Mouse (Mus musculus): ENCODE data around the gene Plxdc2.

Gene Plxdc2

DNA sequence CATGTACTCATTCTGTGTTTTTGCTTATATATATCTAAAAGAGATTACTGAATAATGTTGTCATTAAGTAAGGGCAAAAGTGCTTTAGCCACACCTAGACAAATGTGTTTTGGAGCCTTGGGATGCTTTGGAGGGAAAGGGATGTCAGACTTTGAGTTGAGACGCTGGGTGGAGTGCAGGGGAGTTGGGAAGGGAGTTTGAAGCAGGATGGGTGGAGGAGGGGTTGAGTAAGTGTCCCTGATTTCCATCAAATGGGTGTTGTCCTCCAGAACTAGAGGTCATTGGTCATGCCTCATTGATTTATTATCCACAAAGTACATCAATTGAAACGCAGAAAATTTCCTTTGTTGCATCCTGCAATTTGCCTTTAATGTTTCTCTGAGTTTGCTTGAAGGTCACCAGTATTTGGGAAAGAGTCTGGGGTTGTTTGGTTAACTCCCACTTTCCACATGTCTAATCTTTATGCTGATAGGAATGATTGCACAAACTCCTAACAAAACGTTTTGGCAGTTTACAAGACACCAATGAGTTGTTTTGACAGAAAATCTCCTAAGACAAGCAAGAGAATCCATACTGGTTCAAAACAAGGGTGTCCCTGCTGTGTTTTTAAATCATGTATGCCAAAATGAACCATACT is 58.4 kb downstream of the Plxdc2 start:
- DNase-seq, result no peak

- no peak for DNase-seq
Observed at GRCm38 (mm10) chr2:16439030-16439429, 82.9 kb downstream of the Plxdc2 start.

DNA sequence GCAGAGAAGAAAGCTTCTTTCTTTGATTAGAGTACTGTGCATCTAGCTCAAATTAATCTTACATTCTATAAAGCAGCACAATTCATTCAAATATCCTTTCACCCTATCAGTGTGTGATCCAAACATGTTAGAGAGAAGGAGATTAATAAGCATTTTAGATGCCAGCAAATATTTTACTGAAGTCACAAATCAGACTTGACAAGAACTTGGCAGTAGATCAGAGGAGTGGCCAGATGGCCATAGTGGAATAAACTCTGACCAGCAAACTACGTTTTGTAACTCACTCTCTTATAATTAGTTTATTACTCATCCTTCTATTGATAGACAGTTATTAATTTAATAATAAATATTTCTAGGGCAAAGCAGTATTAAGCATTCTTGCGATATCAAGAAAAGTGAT is 86.5 kb downstream of the Plxdc2 start:
- no peak for DNase-seq

DNA sequence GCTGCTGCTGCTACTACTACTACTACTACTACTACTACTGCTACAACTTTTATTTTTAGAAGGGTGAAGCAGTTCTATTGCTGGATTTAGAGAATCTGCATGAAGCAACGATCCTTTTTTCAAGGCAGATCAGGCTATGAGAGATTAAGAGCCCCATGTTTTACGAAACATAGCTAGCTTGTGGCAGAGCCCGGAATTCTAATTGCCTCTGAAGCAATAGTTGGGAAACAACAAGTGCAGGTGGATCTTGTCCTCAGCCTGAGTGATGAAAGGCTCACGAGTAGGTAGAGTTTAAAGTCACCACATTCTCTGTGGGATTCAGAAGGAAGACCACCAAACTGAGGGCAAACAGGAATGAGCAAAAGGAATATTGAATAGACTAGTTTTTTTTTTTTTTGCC is 91.8 kb downstream of the Plxdc2 start:
- no peak for DNase-seq

GRCm38 (mm10) chr2:16450838-16451665 is 94.9 kb downstream of the Plxdc2 start:
- no peak for DNase-seq

- DNase-seq, result no peak
Observed at GRCm38 (mm10) chr2:16451666-16452009, 95.5 kb downstream of the Plxdc2 start.

- peak; percentile 28 to 33 for DNase-seq
Observed at GRCm38 (mm10) chr2:16452080-16452479, 96.0 kb downstream of the Plxdc2 start.

- DNase-seq, result no peak
Observed at GRCm38 (mm10) chr2:16456264-16456780, 100.2 kb downstream of the Plxdc2 start.

GRCm38 (mm10) chr2:16459490-16459889 is 103.4 kb downstream of the Plxdc2 start:
- DNase-seq, result no peak

DNA sequence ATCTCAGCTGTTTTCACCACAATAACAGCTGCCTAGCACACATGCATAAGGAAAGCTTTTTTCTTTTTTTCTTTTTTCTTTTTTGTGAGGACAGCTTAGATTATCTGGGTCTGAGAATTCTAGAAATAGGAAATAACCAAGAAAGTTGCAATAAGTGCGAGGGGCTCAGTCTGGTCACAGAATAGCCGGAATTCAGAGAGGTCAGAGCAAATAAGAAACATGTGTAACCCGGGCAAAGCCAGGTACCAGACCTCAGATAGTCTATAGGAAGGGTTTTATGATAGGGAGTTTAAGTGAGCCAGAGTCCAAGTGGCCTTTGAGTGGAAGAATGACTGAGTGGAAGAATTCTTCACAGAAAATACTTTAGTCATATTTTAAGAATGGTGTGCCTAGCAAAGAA is 114.0 kb downstream of the Plxdc2 start:
- DNase-seq, result no peak

DNA sequence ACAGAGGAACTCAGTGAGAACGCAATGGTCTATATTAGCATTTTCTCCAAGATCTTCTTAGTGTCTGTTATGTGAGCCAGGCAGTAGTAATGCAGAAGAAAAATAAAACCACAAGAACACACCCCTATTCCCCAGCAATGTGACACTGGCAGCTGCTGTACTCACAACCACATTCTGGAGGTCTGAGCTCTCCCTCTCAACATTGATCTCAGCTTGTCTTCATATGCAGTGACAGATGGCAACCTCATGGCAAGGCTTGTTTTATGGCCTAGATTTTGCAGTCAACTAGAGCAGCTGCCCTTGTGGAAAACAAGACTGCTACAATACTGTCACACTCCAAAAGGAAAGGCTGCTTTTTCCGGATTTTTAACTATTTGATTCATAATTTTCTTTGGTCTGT is 127.8 kb downstream of the Plxdc2 start:
- peak; percentile 8 to 48 for DNase-seq

DNA sequence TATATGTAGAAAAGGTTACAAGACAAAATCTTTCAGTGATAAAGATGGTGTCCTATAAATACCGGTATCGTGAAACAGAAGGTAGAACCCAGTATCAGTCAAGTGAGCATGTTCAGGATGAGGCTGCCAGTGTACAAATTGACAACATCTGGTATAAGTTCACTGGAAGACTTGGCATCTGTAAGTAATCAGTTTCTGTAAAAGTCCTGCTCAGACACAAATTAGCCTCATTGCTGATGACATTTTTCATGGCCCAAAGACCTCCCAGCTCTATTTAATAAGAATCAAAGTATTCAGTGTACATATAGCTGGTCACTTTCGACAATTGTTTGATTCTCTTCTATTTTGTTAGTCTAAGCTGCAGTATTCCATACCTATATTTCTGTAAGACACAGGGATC is 129.9 kb downstream of the Plxdc2 start:
- no peak for DNase-seq

GRCm38 (mm10) chr2:16491242-16491641 is 135.1 kb downstream of the Plxdc2 start:
- DNase-seq, result no peak

- DNase-seq, result no peak
Observed at GRCm38 (mm10) chr2:16502843-16503242, 146.7 kb downstream of the Plxdc2 start.

- no peak for DNase-seq
Observed at GRCm38 (mm10) chr2:16507540-16508230, 151.6 kb downstream of the Plxdc2 start.

GRCm38 (mm10) chr2:16518148-16518547 is 162.0 kb downstream of the Plxdc2 start:
- no peak for DNase-seq

DNA sequence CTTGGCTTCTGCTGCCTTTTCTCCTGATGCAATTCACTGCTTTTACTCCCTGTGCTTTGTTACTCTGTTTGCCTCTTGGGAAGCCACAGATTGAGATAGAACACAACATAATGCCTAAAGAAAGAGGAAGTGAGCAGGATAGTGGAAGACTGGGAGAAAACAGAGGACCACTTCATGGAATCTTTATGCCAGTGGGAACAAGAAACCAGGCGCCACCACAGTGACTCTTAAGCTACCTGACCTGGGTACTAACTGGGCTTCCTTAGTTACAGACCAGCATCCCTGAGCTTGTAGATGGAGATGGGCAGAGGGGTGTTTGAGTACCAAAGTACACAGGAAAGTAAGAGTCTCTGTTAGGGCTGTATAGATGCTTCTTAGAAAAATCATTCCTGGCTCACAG is 167.3 kb downstream of the Plxdc2 start:
- no peak for DNase-seq

- no peak for DNase-seq
Observed at GRCm38 (mm10) chr2:16532244-16532643, 176.1 kb downstream of the Plxdc2 start.

- no peak for DNase-seq
Observed at GRCm38 (mm10) chr2:16534566-16534965, 178.5 kb downstream of the Plxdc2 start.

DNA sequence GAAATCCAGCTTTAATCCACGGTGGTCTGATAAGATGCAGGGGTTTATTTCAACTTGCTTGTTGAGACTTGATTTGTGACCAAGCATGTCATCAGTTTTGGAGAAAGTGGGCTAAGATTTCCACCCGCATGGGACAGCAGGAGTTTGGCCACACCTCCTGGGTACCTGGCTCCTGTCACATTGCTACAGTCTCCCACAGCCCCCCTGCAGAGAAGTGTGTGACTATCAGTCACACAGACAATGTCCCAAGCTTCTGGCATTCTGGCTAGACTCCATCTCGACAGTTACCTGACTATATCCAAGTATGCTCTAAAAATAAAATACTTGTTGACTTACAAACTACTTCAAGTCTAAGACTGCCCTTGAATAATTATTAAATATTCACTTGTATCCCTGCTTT is 185.1 kb downstream of the Plxdc2 start:
- DNase-seq, result no peak

GRCm38 (mm10) chr2:16545207-16545606 is 189.1 kb downstream of the Plxdc2 start:
- no peak for DNase-seq

GRCm38 (mm10) chr2:16559287-16559686 is 203.2 kb downstream of the Plxdc2 start:
- no peak for DNase-seq

DNA sequence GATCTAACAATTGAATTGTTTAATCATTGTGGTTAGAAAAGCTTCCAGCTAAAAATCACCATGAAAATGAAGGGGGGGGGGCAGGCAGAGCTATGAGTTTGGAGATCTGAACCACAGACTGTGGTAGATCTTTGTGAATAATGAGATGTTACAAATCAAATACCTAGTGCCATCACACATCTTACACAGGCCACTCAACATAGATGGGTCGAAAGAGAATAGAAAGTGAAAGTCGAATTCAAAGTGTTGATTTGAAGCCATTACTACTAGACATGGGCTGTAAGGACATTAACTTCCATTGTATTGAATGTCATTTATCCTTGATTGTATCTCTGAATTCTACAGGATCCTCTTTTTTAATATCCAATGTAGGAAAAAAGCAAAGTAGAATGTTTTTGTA is 212.2 kb downstream of the Plxdc2 start:
- DNase-seq, result no peak

Data from thymus, postnatal 36 days (tissue).